ENCODE assay signal across 14 mouse cellular contexts in the genomic region with DNA sequence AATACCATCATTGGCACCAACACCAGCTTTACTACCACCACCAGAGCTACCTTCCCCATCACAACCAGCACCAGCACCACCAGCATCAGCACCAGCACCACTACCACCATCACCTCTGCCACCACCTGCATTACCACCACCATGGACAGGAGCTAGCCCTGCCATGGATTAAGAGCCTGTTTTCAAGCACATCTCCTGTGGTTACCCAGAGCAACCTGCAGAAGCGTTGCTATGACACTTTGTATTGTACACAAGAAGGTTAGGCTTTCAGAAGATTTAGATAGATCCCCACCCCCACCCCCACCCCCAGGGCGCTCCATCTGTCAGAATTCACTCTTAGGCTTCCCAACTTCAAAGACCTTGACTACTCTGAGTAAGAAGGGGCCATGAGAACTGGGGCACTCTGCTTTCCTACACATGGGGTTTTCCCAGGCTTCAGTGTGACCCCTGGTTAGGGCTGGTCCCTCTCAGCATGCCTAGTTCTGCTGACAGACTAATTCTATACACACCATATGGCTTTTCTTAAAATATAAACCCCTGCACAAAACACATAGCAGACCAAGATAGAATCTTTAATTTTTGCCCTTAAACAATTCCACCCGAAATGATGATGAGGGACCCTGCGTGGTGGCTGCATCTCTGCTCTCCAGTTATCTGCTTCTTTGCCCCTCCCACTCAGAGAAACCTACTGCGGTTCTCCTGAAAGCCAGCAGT.
DNase-seq lines count a peak whose midpoint lies in the region; ATAC-seq and TF ChIP-seq lines count a peak whose summit lies in the region.
"Had no signal": no experiment of that assay in that cellular context is flagged by ENCODE, and none has a peak within 500 bp of the region (broad histone marks: within the 10 kb centered on the region; RNA-seq: fewer than 3 reads in every experiment).

No protein-coding gene starts in this region.

- no peaks in the 10 kb centered on the region for H3K27me3 ChIP-seq in megakaryocyte, embryonic 14.5 days (replicated peaks)
- H3K27me3 ChIP-seq in embryonic facial prominence, embryonic 12.5 days = no peaks in the 10 kb centered on the region
- no peaks in the 10 kb centered on the region for H3K27me3 ChIP-seq in hindbrain, embryonic 12.5 days
- no peaks in the 10 kb centered on the region for H3K27me3 ChIP-seq in midbrain, postnatal 0 days (ENCODE audit: insufficient read depth, low read length)
- H3K27me3 ChIP-seq: limb, embryonic 15.5 days had no signal

- no peaks in the 10 kb centered on the region for H3K9me3 ChIP-seq in megakaryocyte, embryonic 14.5 days
- no peaks in the 10 kb centered on the region for H3K9me3 ChIP-seq in embryonic facial prominence, embryonic 12.5 days
- H3K9me3 ChIP-seq in hindbrain, embryonic 12.5 days (replicated peaks) = no peaks in the 10 kb centered on the region
- no peaks in the 10 kb centered on the region for H3K9me3 ChIP-seq in midbrain, postnatal 0 days (ENCODE audit: low read length)
- H3K9me3 ChIP-seq: limb, embryonic 15.5 days had no signal

- H3K27ac ChIP-seq in embryonic facial prominence, embryonic 12.5 days = 0 out of 2 replicates have a peak overlapping the region, but pooled peaks have one; percentile 17
- peak overlapping the region; percentile 13; the same call in 1 of the 2 replicates for H3K27ac ChIP-seq in hindbrain, embryonic 12.5 days
- H3K27ac ChIP-seq in midbrain, postnatal 0 days (ENCODE audit: low read depth, low read length) = peak overlapping the region; percentile 43; the same call in 1 of the 2 replicates
- H3K27ac ChIP-seq: limb, embryonic 15.5 days had no signal

- no peak for ATAC-seq in megakaryocyte, adult 5-6 weeks (ENCODE audit: poor library complexity, severe bottlenecking)
- no peak for ATAC-seq in embryonic facial prominence, embryonic 12.5 days (ENCODE audit: insufficient number of reproducible peaks, insufficient read depth, low FRiP score, low TSS enrichment)
- peak; percentile 46; the same call in 1 of the 2 replicates for ATAC-seq in hindbrain, embryonic 12.5 days (ENCODE audit: low FRiP score)
- no peak for ATAC-seq in midbrain, postnatal 0 days (ENCODE audit: low FRiP score)
- ATAC-seq: activated CD4-positive, CD25-positive, alpha-beta regulatory T cell, adult 4 months had no signal

- peak overlapping the region; percentile 33 for H3K4me3 ChIP-seq in megakaryocyte, embryonic 14.5 days (replicated peaks)
- no peak overlapping the region for H3K4me3 ChIP-seq in embryonic facial prominence, embryonic 12.5 days
- H3K4me3 ChIP-seq in hindbrain, embryonic 12.5 days = no peak overlapping the region
- H3K4me3 ChIP-seq in midbrain, postnatal 0 days (ENCODE audit: low read depth, low read length) = no peak overlapping the region
- H3K4me3 ChIP-seq: limb, embryonic 15.5 days had no signal

- no peaks in the 10 kb centered on the region for H3K36me3 ChIP-seq in megakaryocyte, embryonic 14.5 days (replicated peaks; ENCODE audit: low read length)
- H3K36me3 ChIP-seq in embryonic facial prominence, embryonic 12.5 days = no peaks in the 10 kb centered on the region
- no peaks in the 10 kb centered on the region for H3K36me3 ChIP-seq in hindbrain, embryonic 12.5 days
- no peaks in the 10 kb centered on the region for H3K36me3 ChIP-seq in midbrain, postnatal 0 days (ENCODE audit: insufficient read depth, low read length)
- H3K36me3 ChIP-seq: limb, embryonic 15.5 days had no signal

- no peak for DNase-seq in midbrain, postnatal 0 days (ENCODE audit: low spot score)
- DNase-seq in liver = no peak
- no peak for DNase-seq in lung, postnatal 25 days (ENCODE audit: low spot score)
- DNase-seq: cerebellum, adult 11-12 months; heart, postnatal 14 days; kidney, adult 2 months; kidney, postnatal 4 days; lung, adult 2 months had no signal

- H3K4me1 ChIP-seq in megakaryocyte, embryonic 14.5 days = no peaks in the 10 kb centered on the region
- peaks cover 7% of the 10 kb centered on the region; the same call in 1 of the 2 replicates for H3K4me1 ChIP-seq in embryonic facial prominence, embryonic 12.5 days
- peaks cover 9% of the 10 kb centered on the region for H3K4me1 ChIP-seq in hindbrain, embryonic 12.5 days
- no peaks in the 10 kb centered on the region for H3K4me1 ChIP-seq in midbrain, postnatal 0 days (ENCODE audit: insufficient read depth, low read length)
- H3K4me1 ChIP-seq: limb, embryonic 15.5 days had no signal

- no peak for TF ChIP-seq CTCF in midbrain, postnatal 0 days (IDR thresholded peaks at IDR 0.05)

- no peak overlapping the region for H3K9ac ChIP-seq in embryonic facial prominence, embryonic 12.5 days
- no peak overlapping the region for H3K9ac ChIP-seq in hindbrain, embryonic 12.5 days
- no peak overlapping the region for H3K9ac ChIP-seq in midbrain, postnatal 0 days (replicated peaks; ENCODE audit: low read length, poor library complexity, severe bottlenecking)
- H3K9ac ChIP-seq: limb, embryonic 15.5 days had no signal

- H3K4me2 ChIP-seq in embryonic facial prominence, embryonic 12.5 days (replicated peaks) = no peak overlapping the region
- no peak overlapping the region for H3K4me2 ChIP-seq in hindbrain, embryonic 12.5 days (replicated peaks)
- no peak overlapping the region for H3K4me2 ChIP-seq in midbrain, postnatal 0 days (ENCODE audit: low read depth, low read length, poor library complexity, severe bottlenecking)
- H3K4me2 ChIP-seq: limb, embryonic 15.5 days had no signal

- 45% methylated on average over 5 of the region's 5 CpGs for WGBS in embryonic facial prominence, embryonic 12.5 days
- whole genome bisulfite sequencing in hindbrain, embryonic 12.5 days = 47% methylated on average over 5 of the region's 5 CpGs
- 35% methylated on average over 5 of the region's 5 CpGs for WGBS in midbrain, postnatal 0 days
